Mouse (Mus musculus): ENCODE measurements around the gene Lrrc4c. TPM values are rescaled to one million over a fixed set of nuclear protein-coding genes. Genes with fewer than 3 reads are reported as not detected.

Gene Lrrc4c
- total RNA-seq (2014; rRNA removed; ENCODE audit: low replicate concordance) (0.08 and 2.2 TPM in 2 replicates), polyA plus RNA-seq (2015; fragmentation: Nextera tagmentation; extraction: Ambion mirVana) (0.66 and 0.84 TPM in 2 replicates)

DNA sequence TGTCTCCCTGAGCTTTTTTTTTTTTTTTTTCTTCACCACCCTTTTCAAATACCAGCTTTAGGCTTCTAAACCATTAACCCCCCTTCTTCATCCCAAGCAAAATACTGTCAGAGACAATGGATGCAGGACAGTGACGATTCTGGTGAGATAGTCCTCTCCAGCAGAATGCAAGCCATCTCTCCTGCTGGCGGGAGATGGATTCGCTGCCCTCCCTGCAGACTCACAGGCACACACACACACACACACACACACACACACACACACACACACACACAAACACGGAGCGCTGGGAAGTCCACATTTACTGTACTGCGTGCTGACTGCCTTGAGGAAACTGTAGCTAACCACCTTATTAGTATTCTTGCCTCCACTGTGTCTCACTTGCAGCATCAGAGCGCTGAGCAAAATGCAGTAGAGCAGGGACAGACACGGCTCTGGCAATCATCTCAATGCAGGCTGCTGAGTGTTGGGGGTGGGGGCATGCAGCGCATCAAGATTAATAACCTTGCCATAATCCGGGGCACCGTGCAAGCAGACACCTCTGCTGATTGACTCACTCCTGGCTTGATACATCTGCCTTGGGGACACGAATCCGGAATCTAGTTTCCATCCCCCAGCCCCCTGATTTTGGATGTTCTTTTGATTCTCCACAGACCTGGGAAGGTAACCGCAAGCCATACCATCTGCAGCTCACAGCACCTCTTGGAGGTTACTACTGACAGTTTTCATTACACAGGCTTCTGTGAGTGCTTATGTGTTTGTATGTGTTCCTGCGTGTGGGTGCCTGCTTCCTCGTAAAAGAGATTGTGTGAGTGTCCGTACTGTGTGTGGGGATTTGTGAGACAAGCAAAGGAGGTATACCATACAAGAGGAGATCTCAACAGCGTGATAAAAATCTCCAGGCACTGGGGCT is at the start of gene Lrrc4c:
Gene Lrrc4c (plus strand): TSS at position 783 of the 913 bp plus-strand sequence.
- no peak within 1 kb of the TSS for H3K27ac ChIP-seq (ENCODE audit: low read depth)
- H3K4me1 ChIP-seq (ENCODE audit: control insufficient read depth, insufficient read depth) = peaks cover 15% of the 10 kb centered on the region
- peak within 1 kb of the TSS; percentile 68 for H3K4me2 ChIP-seq (ENCODE audit: low read depth, low read length)
- peak within 1 kb of the TSS; percentile 30; the same call in 1 of the 2 replicates for H3K9ac ChIP-seq (replicated peaks; ENCODE audit: low read depth, low read length)
- DNase-seq (ENCODE audit: low spot score) (no peak), ATAC-seq (ENCODE audit: insufficient read depth, low read depth) (no peak)
- no peaks in the 10 kb centered on the region for H3K9me3 ChIP-seq (replicated peaks; ENCODE audit: control insufficient read depth, low read length)
- H3K36me3 ChIP-seq (replicated peaks; ENCODE audit: control insufficient read depth, insufficient read depth, low read length) = no peaks in the 10 kb centered on the region
- TF ChIP-seq CTCF (IDR thresholded peaks at IDR 0.05; ENCODE audit: low read depth) = no peak
- no peak for TF ChIP-seq EP300 (IDR thresholded peaks at IDR 0.05; ENCODE audit: low read depth)
- peak within 1 kb of the TSS; percentile 44 for H3K4me3 ChIP-seq (ENCODE audit: low read depth, low read length)
- WGBS = 13% methylated on average over 18 of the region's 18 CpGs
- no peaks in the 10 kb centered on the region for H3K27me3 ChIP-seq (ENCODE audit: control insufficient read depth, insufficient read depth, low read length)

DNA sequence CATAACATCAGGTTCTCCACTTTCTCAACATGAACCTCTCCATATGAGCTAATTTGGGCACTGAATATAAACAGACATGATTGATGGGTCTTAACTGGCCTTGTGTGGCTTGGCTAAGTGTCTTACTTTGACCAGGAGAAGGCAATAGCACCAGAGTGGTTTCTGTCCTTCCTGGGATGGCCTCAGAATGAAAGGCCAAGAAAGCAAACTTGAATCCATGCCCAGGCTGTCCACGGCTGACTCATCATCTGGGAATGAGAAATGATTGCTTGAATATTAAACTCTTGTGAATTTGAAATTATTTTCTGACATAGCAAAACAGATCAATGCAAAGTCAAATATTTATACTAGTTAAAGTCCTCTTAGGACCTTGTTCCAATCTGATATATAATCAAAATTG is 42.9 kb upstream of the Lrrc4c start:
- H3K27ac ChIP-seq (ENCODE audit: low read depth) = no peak overlapping the region
- 70% methylated on average over 1 of the region's 1 CpGs for WGBS
- DNase-seq (ENCODE audit: low spot score) (no peak), ATAC-seq (ENCODE audit: insufficient read depth, low read depth) (no peak)
- no peaks in the 10 kb centered on the region for H3K4me1 ChIP-seq (ENCODE audit: control insufficient read depth, insufficient read depth)
- H3K4me2 ChIP-seq (ENCODE audit: low read depth, low read length) = no peak overlapping the region
- TF ChIP-seq CTCF (IDR thresholded peaks at IDR 0.05; ENCODE audit: low read depth) (no peak), EP300 (IDR thresholded peaks at IDR 0.05; ENCODE audit: low read depth) (no peak)
- H3K36me3 ChIP-seq (replicated peaks; ENCODE audit: control insufficient read depth, insufficient read depth, low read length) = no peaks in the 10 kb centered on the region
- H3K4me3 ChIP-seq (ENCODE audit: low read depth, low read length) = no peak overlapping the region
- H3K27me3 ChIP-seq (ENCODE audit: control insufficient read depth, insufficient read depth, low read length) = no peaks in the 10 kb centered on the region
- no peak overlapping the region for H3K9ac ChIP-seq (replicated peaks; ENCODE audit: low read depth, low read length)
- no peaks in the 10 kb centered on the region for H3K9me3 ChIP-seq (replicated peaks; ENCODE audit: control insufficient read depth, low read length)

DNA sequence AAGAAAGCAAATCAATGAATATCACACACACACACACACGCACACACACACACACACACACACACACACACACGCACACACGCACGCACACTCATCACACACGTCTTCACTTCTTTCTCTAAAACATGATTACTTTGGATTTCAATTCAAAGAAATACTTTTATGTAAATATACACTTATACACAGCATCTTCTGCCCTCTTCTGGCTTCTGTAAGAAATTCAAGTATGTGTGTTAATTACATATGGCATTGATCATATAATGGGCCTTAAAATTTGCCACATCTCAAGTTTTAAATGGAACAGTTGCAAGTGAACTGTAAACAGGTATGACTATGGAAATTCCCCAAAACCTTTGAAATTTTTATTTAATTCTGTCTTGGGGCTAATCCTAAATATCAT is 35.0 kb upstream of the Lrrc4c start:
- no peak overlapping the region for H3K4me2 ChIP-seq (ENCODE audit: low read depth, low read length)
- no peak for DNase-seq (ENCODE audit: low spot score)
- H3K4me1 ChIP-seq (ENCODE audit: control insufficient read depth, insufficient read depth) = no peaks in the 10 kb centered on the region
- H3K36me3 ChIP-seq (replicated peaks; ENCODE audit: control insufficient read depth, insufficient read depth, low read length) = no peaks in the 10 kb centered on the region
- WGBS = 70% methylated on average over 5 of the region's 5 CpGs
- no peak overlapping the region for H3K9ac ChIP-seq (replicated peaks; ENCODE audit: low read depth, low read length)
- ATAC-seq (ENCODE audit: insufficient read depth, low read depth) = no peak
- TF ChIP-seq CTCF (IDR thresholded peaks at IDR 0.05; ENCODE audit: low read depth) (peak; percentile 18; the same call in 1 of the 2 replicates), EP300 (IDR thresholded peaks at IDR 0.05; ENCODE audit: low read depth) (no peak)
- no peaks in the 10 kb centered on the region for H3K27me3 ChIP-seq (ENCODE audit: control insufficient read depth, insufficient read depth, low read length)
- H3K9me3 ChIP-seq (replicated peaks; ENCODE audit: control insufficient read depth, low read length) = no peaks in the 10 kb centered on the region
- no peak overlapping the region for H3K27ac ChIP-seq (ENCODE audit: low read depth)
- no peak overlapping the region for H3K4me3 ChIP-seq (ENCODE audit: low read depth, low read length)

DNA sequence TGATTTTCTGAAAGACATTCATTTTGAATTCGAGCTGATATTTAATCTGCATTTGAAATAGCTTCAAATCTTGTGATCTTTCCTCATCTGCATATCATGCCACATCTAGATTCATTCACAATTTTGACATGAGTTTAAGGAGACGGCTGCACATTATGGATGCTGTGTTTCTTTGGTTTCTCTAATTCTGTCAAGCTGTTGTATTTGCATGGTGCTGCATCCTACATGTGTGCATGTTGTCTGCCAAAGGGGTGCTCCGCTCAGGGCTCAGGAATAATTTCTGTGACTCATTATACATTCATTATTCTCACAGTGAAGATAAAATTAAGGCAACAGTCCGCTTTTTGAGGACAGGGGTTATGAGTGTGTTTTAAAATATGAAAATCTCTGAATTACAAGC is 30.5 kb upstream of the Lrrc4c start:
- no peaks in the 10 kb centered on the region for H3K9me3 ChIP-seq (replicated peaks; ENCODE audit: control insufficient read depth, low read length)
- no peak overlapping the region for H3K9ac ChIP-seq (replicated peaks; ENCODE audit: low read depth, low read length)
- DNase-seq (ENCODE audit: low spot score) (no peak), ATAC-seq (ENCODE audit: insufficient read depth, low read depth) (no peak)
- no peak overlapping the region for H3K27ac ChIP-seq (ENCODE audit: low read depth)
- H3K27me3 ChIP-seq (ENCODE audit: control insufficient read depth, insufficient read depth, low read length) = no peaks in the 10 kb centered on the region
- TF ChIP-seq EP300 (IDR thresholded peaks at IDR 0.05; ENCODE audit: low read depth) (no peak), CTCF (IDR thresholded peaks at IDR 0.05; ENCODE audit: low read depth) (no peak)
- H3K4me2 ChIP-seq (ENCODE audit: low read depth, low read length) = no peak overlapping the region
- no peak overlapping the region for H3K4me3 ChIP-seq (ENCODE audit: low read depth, low read length)
- no peaks in the 10 kb centered on the region for H3K36me3 ChIP-seq (replicated peaks; ENCODE audit: control insufficient read depth, insufficient read depth, low read length)
- H3K4me1 ChIP-seq (ENCODE audit: control insufficient read depth, insufficient read depth) = no peaks in the 10 kb centered on the region
- 66% methylated on average over 4 of the region's 4 CpGs for WGBS

DNA sequence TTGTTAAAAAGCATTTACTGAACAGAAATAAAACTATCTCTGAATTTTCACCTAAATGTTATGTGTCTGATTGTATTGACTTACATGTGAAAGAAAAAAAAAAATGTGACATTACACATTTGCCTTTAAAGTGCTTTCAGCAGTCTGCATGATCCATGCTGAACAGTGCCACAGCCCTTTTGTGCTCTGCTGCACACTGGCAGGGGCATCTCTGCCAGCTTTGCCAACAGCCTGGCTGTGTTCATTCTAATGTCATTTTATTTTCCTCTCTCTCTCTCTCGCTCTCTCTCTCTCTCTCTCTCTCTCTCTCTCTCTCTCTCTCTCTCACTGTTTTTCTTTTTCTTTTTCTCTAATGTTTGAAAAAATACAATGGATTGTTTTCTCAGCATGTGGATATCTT is 27.4 kb upstream of the Lrrc4c start:
- H3K27ac ChIP-seq (ENCODE audit: low read depth) = no peak overlapping the region
- ATAC-seq (ENCODE audit: insufficient read depth, low read depth) (no peak), DNase-seq (ENCODE audit: low spot score) (no peak)
- H3K36me3 ChIP-seq (replicated peaks; ENCODE audit: control insufficient read depth, insufficient read depth, low read length) = no peaks in the 10 kb centered on the region
- H3K9ac ChIP-seq (replicated peaks; ENCODE audit: low read depth, low read length) = no peak overlapping the region
- WGBS = 82% methylated on average over 1 of the region's 1 CpGs
- no peaks in the 10 kb centered on the region for H3K4me1 ChIP-seq (ENCODE audit: control insufficient read depth, insufficient read depth)
- no peak overlapping the region for H3K4me3 ChIP-seq (ENCODE audit: low read depth, low read length)
- H3K9me3 ChIP-seq (replicated peaks; ENCODE audit: control insufficient read depth, low read length) = no peaks in the 10 kb centered on the region
- no peak for TF ChIP-seq EP300 (IDR thresholded peaks at IDR 0.05; ENCODE audit: low read depth)
- no peak for TF ChIP-seq CTCF (IDR thresholded peaks at IDR 0.05; ENCODE audit: low read depth)
- no peak overlapping the region for H3K4me2 ChIP-seq (ENCODE audit: low read depth, low read length)
- no peaks in the 10 kb centered on the region for H3K27me3 ChIP-seq (ENCODE audit: control insufficient read depth, insufficient read depth, low read length)
